Mouse (Mus musculus) hindbrain, embryonic 15.5 days (tissue): ENCODE data around the gene Gm20826. TPM values are rescaled to one million over a fixed set of nuclear protein-coding genes. Genes with fewer than 3 reads are reported as not detected.
"Not testable (repeated sequence)": the region's sequence is repeated elsewhere in the genome, so short reads cannot be mapped to it uniquely, and the experiment has no call there.

Source experiments
- ATAC-seq: fragments of 200-750 bp; cut with Nextera tagmentation; 2 replicates; pipeline ENCODE4 v1.8.0; 2017; ENCODE audit warnings: low read depth, moderate number of reproducible peaks, moderate TSS enrichment; ENCODE audit not compliant: low FRiP score
- H3K27ac ChIP-seq: fragments of 300-500 bp; sonication (generic); replicated peaks from 2 replicates; pipeline ENCODE4 v1.5.1; 2015; ENCODE audit warnings: mild to moderate bottlenecking, inconsistent platforms
- H3K27me3 ChIP-seq: fragments of 300-500 bp; sonication (generic); 2 replicates; pipeline ENCODE4 v1.6.1; 2015; ENCODE audit warnings: control low read depth, inconsistent platforms
- H3K36me3 ChIP-seq: fragments of 300-500 bp; sonication (generic); 2 replicates; pipeline ENCODE4 v1.6.1; 2015; ENCODE audit warnings: control low read depth, inconsistent platforms
- H3K4me1 ChIP-seq: fragments of 300-500 bp; sonication (generic); replicated peaks from 2 replicates; pipeline ENCODE4 v1.6.1; 2015; ENCODE audit warnings: control low read depth, inconsistent platforms
- H3K4me2 ChIP-seq: fragments of 300-500 bp; sonication (generic); 2 replicates; pipeline ENCODE4 v1.6.1; 2015; ENCODE audit warnings: moderate library complexity, mild to moderate bottlenecking, inconsistent platforms
- H3K4me3 ChIP-seq: fragments of 300-500 bp; sonication (generic); 2 replicates; pipeline ENCODE4 v1.5.1; 2015; ENCODE audit warnings: mild to moderate bottlenecking, inconsistent platforms
- H3K9ac ChIP-seq: fragments of 300-500 bp; sonication (generic); 2 replicates; pipeline ENCODE4 v1.6.1; 2015; ENCODE audit warnings: inconsistent platforms
- H3K9me3 ChIP-seq: fragments of 300-500 bp; sonication (generic); 2 replicates; pipeline ENCODE4 v1.6.1; 2016; ENCODE audit warnings: control low read depth, inconsistent platforms
- WGBS: fragments of 180-500 bp; shearing (Covaris S2); methylation state at CpG from one replicate; pipeline ENCODE4 v1.1.7; 2015; 5-methylcytosine and 5-hydroxymethylcytosine counted together
- polyA plus RNA-seq: library from polyadenylated mRNA; unstranded; fragments of >200 nt; fragmentation: Nextera tagmentation; extraction: Ambion mirVana; gene quantifications from 2 replicates; pipeline ENCODE4 v1.2.1, GENCODE M21; 2015

The Gm20826 gene
- polyA plus RNA-seq: 0.03 TPM in 1 of 2 replicates, not detected in the other

GRCm38 (mm10) chrY:7638389-7638788 is at the start of gene Gm20826:
Gm20826 (minus strand) TSS chrY:7638489.
- not testable (repeated sequence) for H3K27ac ChIP-seq, H3K4me3 ChIP-seq, H3K9ac ChIP-seq, H3K36me3 ChIP-seq, H3K27me3 ChIP-seq, H3K4me1 ChIP-seq, ATAC-seq, H3K4me2 ChIP-seq, H3K9me3 ChIP-seq
- no CpG with 5 or more reads among the region's 3 CpGs for WGBS

Other genes starting within 250 kb of the Gm20826 start
- not detected in 2 replicates for gene Gm21788, start 233.5 kb downstream of the Gm20826 start, polyA plus RNA-seq
- not detected in 2 replicates for gene Gm28576, start 84.5 kb upstream of the Gm20826 start, polyA plus RNA-seq